Mouse (Mus musculus) kidney, adult 9 months (tissue): ENCODE data around the gene Mef2b.

Source experiments
- DNase-seq: peaks from one replicate; pipeline ENCODE4 v3.0.0; 2022

Gene Mef2b

GRCm38 (mm10) chr8:70134931-70135330 is 4.6 kb upstream of the Mef2b start:
- DNase-seq: no peak

- DNase-seq: no peak
These were observed 2.9 kb upstream of the Mef2b start for GRCm38 (mm10) chr8:70136591-70136990.

GRCm38 (mm10) chr8:70137890-70138289 is 1.6 kb upstream of the Mef2b start:
- DNase-seq: no peak

GRCm38 (mm10) chr8:70139981-70140380 is 470 bp downstream of the Mef2b start:
- no peak for DNase-seq

- DNase-seq: no peak
These were observed 8.4 kb downstream of the Mef2b start for GRCm38 (mm10) chr8:70147678-70148607.

GRCm38 (mm10) chr8:70150158-70150557 is 10.6 kb downstream of the Mef2b start:
- DNase-seq: no peak

GRCm38 (mm10) chr8:70152537-70153257 is 13.2 kb downstream of the Mef2b start:
- peak; percentile 70 for DNase-seq

- DNase-seq: no peak
These were observed 17.8 kb downstream of the Mef2b start for GRCm38 (mm10) chr8:70157240-70157800.

- peak; percentile 65 for DNase-seq
These were observed 18.8 kb downstream of the Mef2b start for GRCm38 (mm10) chr8:70158069-70158853.

- DNase-seq: no peak
These were observed 19.7 kb downstream of the Mef2b start for GRCm38 (mm10) chr8:70159211-70159610.

- DNase-seq: no peak
These were observed 20.5 kb downstream of the Mef2b start for GRCm38 (mm10) chr8:70160015-70160414.

- DNase-seq: no peak
These were observed 23.8 kb downstream of the Mef2b start for GRCm38 (mm10) chr8:70163316-70163715.

GRCm38 (mm10) chr8:70166504-70167110 is 27.1 kb downstream of the Mef2b start:
- peak; percentile 48 for DNase-seq

- DNase-seq: no peak
These were observed 30.6 kb downstream of the Mef2b start for GRCm38 (mm10) chr8:70170116-70170515.

- DNase-seq: peak; percentile 85
These were observed 31.2 kb downstream of the Mef2b start for GRCm38 (mm10) chr8:70170748-70171147.

GRCm38 (mm10) chr8:70171240-70171639 is 31.7 kb downstream of the Mef2b start:
- DNase-seq: no peak

GRCm38 (mm10) chr8:70172043-70172681 is 32.7 kb downstream of the Mef2b start, which contains the start of gene Tmem161a:
Tmem161a (plus strand) TSS chr8:70172356.
- DNase-seq: peak; percentile 96

GRCm38 (mm10) chr8:70173320-70173719 is 33.8 kb downstream of the Mef2b start:
- no peak for DNase-seq

- DNase-seq: no peak
These were observed 34.6 kb downstream of the Mef2b start for GRCm38 (mm10) chr8:70174079-70174478.

- no peak for DNase-seq
These were observed 38.7 kb downstream of the Mef2b start for GRCm38 (mm10) chr8:70178231-70178630.

- no peak for DNase-seq
These were observed 39.6 kb downstream of the Mef2b start for GRCm38 (mm10) chr8:70179082-70179481.
